ENCODE assay signal across 18 mouse cellular contexts in the genomic region with DNA sequence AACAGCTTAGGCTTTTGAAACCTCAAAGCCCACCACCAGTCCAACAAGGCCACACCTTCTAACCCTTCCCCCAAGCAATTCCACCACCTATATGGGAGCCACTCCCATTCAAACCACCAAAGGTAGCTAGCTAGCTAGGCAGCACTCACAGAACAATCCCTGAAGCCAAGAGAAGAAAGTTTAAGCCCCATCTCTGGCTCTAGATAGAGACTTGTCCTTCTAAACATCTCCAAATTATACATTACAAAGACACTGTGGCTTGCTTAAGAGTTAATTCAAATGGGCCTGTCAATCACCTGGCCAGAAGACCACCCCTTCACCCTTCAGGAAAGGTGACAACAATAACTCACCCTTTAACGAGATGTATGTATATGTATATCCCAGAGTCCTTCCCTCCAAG.
"Had no signal": no experiment of that assay in that cellular context is flagged by ENCODE, and none has a peak within 500 bp of the region (broad histone marks: within the 10 kb centered on the region; RNA-seq: fewer than 3 reads in every experiment).

No protein-coding gene starts in this region.

- H3K4me3 ChIP-seq: midbrain, embryonic 10.5 days; midbrain, embryonic 12.5 days; myocyte; neural tube, embryonic 13.5 days; neural tube, embryonic 15.5 days had no signal

- H3K27ac ChIP-seq: midbrain, embryonic 10.5 days; midbrain, embryonic 12.5 days; neural tube, embryonic 13.5 days; neural tube, embryonic 15.5 days had no signal

- DNase-seq: lung, adult 18-20 months; lung, embryonic 14.5 days; lung, postnatal 10 days; lung, postnatal 4 days; midbrain, embryonic 14.5 days; retina, postnatal 1 day; right cerebral cortex, adult 18-20 months; right cerebral cortex, postnatal 25 days; right cerebral cortex, postnatal 4 days; spleen, adult 18-20 months; thymus, adult 18-20 months; thymus, postnatal 14 days; thymus, postnatal 36 days had no signal
